Mouse (Mus musculus) forebrain, embryonic 10.5 days (tissue): ENCODE measurements at regions not wholly inside any gene's neighbourhood (a gene's known extent, or its start where the extent isn't known, plus 50 kb on each side); places are given as distances from the start of the nearest gene placed in this dataset.

Experiments
- DNase-seq: peaks from one replicate; pipeline ENCODE4 v3.0.0-alpha.2; 2017; ENCODE audit warnings: low spot score; ENCODE audit errors: extremely low spot score
- H3K27ac ChIP-seq: fragments of 300-500 bp; sonication (generic); 2 replicates; pipeline ENCODE4 v1.5.1; 2016; ENCODE audit warnings: mild to moderate bottlenecking
- H3K27me3 ChIP-seq: fragments of 300-500 bp; sonication (generic); 2 replicates; pipeline ENCODE4 v1.6.1; 2016; ENCODE audit warnings: mild to moderate bottlenecking; ENCODE audit not compliant: poor library complexity, severe bottlenecking
- H3K36me3 ChIP-seq: fragments of 300-500 bp; sonication (generic); replicated peaks from 2 replicates; pipeline ENCODE4 v1.6.1; 2016; ENCODE audit warnings: mild to moderate bottlenecking, moderate library complexity
- H3K4me1 ChIP-seq: fragments of 300-500 bp; sonication (generic); 2 replicates; pipeline ENCODE4 v1.6.1; 2016
- H3K4me3 ChIP-seq: fragments of 300-500 bp; sonication (generic); 2 replicates; pipeline ENCODE4 v1.5.1; 2016; ENCODE audit warnings: mild to moderate bottlenecking, moderate library complexity
- H3K9me3 ChIP-seq: fragments of 300-500 bp; sonication (generic); 2 replicates; pipeline ENCODE4 v1.6.1; 2016; ENCODE audit warnings: mild to moderate bottlenecking, moderate library complexity
- WGBS: fragments of 180-500 bp; shearing (Covaris S2); methylation state at CpG from one replicate; pipeline ENCODE4 v1.1.7; 2016; 5-methylcytosine and 5-hydroxymethylcytosine counted together

DNA sequence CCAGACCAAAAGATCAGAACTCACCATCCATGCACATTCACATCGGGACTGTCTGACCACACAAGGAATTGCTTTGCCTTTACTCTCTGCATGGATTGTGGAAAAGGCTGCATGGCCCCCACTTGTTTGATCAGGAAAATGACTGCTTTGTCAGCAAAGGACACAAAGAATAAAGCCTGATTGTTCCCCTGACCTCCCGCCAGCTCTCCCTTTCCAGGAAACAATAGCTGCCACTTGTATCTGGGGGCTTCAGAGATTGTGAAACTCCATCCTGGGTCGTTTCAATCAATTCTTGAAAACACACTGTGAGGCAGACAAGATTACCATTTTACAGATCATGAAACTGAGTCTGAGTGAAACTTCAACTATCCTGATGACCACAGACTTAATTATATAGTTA lies 70.7 kb downstream of the Zic3 start:
- H3K9me3 ChIP-seq: no peaks in the 10 kb centered on the region
- H3K4me1 ChIP-seq: no peaks in the 10 kb centered on the region; the same call in 1 of the 2 replicates
- whole genome bisulfite sequencing: 39% methylated on average over 3 of the region's 3 CpGs
- no peak overlapping the region for H3K4me3 ChIP-seq
- no peak for DNase-seq
- H3K27ac ChIP-seq: no peak overlapping the region
- no peaks in the 10 kb centered on the region for H3K27me3 ChIP-seq
- H3K36me3 ChIP-seq: no peaks in the 10 kb centered on the region

DNA sequence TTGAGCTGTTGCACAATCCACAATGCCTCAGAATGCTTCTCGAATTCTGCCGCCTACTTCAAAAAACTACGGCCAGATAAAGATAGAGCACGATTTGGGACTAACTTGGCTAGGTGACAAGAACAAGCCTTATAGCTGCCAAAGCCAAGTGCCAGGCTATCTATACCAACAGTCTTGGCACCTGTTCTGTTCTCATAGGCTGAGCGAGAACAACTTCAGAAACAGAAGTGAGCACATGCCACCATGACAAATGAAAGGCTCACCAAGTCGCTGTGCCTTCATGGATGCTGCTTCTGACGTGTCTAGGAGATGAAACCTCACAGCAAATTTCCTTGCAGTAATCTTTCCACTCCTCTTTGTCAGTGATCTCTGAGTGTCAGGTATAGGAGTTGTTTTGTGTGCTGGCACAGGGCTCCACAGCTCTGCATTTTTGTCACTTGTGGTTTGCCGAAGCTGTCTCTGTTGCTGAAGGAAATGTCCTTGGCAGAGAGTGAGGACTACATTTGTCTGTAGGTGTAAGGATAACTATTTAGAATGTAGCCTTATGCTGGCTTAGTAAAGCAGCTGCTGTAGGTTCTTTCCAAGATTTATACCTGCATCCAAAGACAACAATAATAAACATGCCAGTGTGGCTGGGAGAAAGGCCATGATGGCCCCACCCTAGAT lies 95.4 kb downstream of the Zic3 start:
- H3K27ac ChIP-seq: no peak overlapping the region
- peaks cover 10% of the 10 kb centered on the region for H3K4me1 ChIP-seq
- no peaks in the 10 kb centered on the region for H3K36me3 ChIP-seq
- no peak overlapping the region for H3K4me3 ChIP-seq
- no peak for DNase-seq
- H3K9me3 ChIP-seq: no peaks in the 10 kb centered on the region
- 94% methylated on average over 8 of the region's 8 CpGs for WGBS
- no peaks in the 10 kb centered on the region for H3K27me3 ChIP-seq

- peak; percentile 42 for DNase-seq
- Histone ChIP-seq H3K27ac (peak overlapping the region; percentile 72), H3K4me1 (peaks cover 23% of the 10 kb centered on the region), H3K36me3 (no peaks in the 10 kb centered on the region), H3K9me3 (no peaks in the 10 kb centered on the region), H3K27me3 (no peaks in the 10 kb centered on the region), H3K4me3 (peak overlapping the region; percentile 32)
- WGBS: 19% methylated on average over 20 of the region's 20 CpGs
Measured at GRCm38 (mm10) chrX:58155371-58156124, 133.0 kb downstream of the Zic3 start.

- 39% methylated on average over 5 of the region's 5 CpGs for whole genome bisulfite sequencing
- H3K27ac ChIP-seq: peak overlapping the region; percentile 72; the same call in 1 of the 2 replicates
Measured at GRCm38 (mm10) chrX:58157361-58157760, 134.9 kb downstream of the Zic3 start.

DNA sequence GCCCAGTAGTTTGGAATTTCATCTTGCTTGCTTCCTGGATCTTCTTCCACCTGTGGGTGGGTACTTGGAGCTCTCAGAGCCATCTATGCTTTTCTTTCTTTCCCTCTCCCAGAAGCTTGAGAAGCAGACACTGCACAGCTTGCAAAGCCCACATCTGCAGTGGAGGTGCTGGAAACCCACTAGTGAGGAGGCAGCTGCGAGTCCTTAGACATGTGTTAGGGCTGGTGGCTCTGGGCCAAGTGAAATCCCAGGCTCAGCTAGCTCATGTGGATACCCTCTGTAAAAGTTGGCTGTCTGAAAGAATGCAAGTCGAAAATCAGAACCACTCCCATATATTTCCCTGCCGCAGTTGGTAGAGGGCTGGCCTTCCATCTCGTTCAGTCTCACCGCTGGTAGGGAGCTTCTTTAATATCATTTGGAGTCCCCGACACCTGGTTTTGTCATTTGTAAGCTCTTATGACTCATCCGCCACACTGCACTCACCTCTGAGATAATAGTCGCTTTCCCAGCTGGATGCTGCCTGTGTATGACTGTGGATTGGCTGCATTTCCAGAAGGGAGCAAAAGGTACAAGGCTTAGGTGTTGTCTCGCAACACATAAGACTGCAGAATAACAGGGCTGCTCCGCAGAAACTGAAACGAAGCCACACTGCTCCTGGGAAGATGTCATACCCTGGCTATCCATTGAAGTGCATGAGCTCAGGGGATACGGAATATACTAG lies 143.8 kb downstream of the Zic3 start:
- H3K9me3 ChIP-seq: no peaks in the 10 kb centered on the region
- H3K27ac ChIP-seq: no peak overlapping the region
- H3K27me3 ChIP-seq: no peaks in the 10 kb centered on the region
- H3K36me3 ChIP-seq: no peaks in the 10 kb centered on the region
- no peak for DNase-seq
- peaks cover 15% of the 10 kb centered on the region for H3K4me1 ChIP-seq
- no peak overlapping the region for H3K4me3 ChIP-seq
- 90% methylated on average over 12 of the region's 12 CpGs for WGBS

More at GRCm38 (mm10) chrX:58157361-58157760, 134.9 kb downstream of the Zic3 start:
- Histone ChIP-seq H3K9me3 (no peaks in the 10 kb centered on the region), H3K4me1 (peaks cover 23% of the 10 kb centered on the region), H3K36me3 (no peaks in the 10 kb centered on the region), H3K27me3 (no peaks in the 10 kb centered on the region), H3K4me3 (no peak overlapping the region)
- DNase-seq: no peak

DNA sequence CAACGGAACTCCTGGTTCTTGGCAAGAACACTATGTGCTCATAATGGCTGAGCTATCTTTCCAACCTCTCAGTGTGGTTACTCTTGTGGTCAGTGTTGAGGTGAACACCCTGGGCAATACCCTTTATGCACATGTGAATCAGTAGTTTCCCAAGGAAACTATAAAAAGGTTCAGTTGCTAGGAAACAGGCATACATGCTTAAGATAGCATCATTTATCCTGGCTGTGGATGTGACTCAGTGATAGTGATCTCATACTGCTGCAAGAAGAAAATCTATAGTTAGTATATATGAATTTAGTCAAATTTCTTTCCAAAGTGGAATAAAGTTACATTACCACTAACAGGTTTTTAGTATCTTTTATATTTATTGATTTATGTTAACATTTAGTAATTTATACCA lies 151.8 kb downstream of the Zic3 start:
- H3K4me3 ChIP-seq: no peak overlapping the region
- no peak overlapping the region for H3K27ac ChIP-seq
- no peak for DNase-seq
- no peaks in the 10 kb centered on the region for H3K4me1 ChIP-seq
- whole genome bisulfite sequencing: 91% methylated on average over 1 of the region's 1 CpGs
- no peaks in the 10 kb centered on the region for H3K27me3 ChIP-seq
- no peaks in the 10 kb centered on the region for H3K36me3 ChIP-seq
- H3K9me3 ChIP-seq: no peaks in the 10 kb centered on the region
